Mouse (Mus musculus): ENCODE results near the gene Tyk2.

GRCm38 (mm10) chr9:21100447-21101161 lies 30.4 kb downstream of the Tyk2 start:
- TF ChIP-seq CTCF (IDR thresholded peaks at IDR 0.05; ENCODE audit: low read depth): no peak
- no peak for TF ChIP-seq EP300 (IDR thresholded peaks at IDR 0.05; ENCODE audit: low read depth)

Measured in liver, postnatal 0 days (tissue).